Mouse (Mus musculus) bone marrow, adult 2 months (tissue): ENCODE results near the gene Dnm2.

Experiments used
- CTCF ChIP-seq: fragments of 200-500 bp; IDR thresholded peaks from 2 replicates; pipeline ENCODE4 v1.5.1; 2011; ENCODE audit warnings: low read length, control low read depth; ENCODE audit not compliant: control insufficient read depth, insufficient read depth
- POLR2A ChIP-seq: fragments of 200-500 bp; IDR thresholded peaks from 2 replicates; pipeline ENCODE4 v1.6.1; 2011; ENCODE audit warnings: low read depth, mild to moderate bottlenecking, control low read depth, low read length, borderline replicate concordance; ENCODE audit not compliant: control insufficient read depth

GRCm38 (mm10) chr9:21392646-21393175, 32.0 kb upstream of the Dnm2 start:
- no peak for TF ChIP-seq POLR2A
- no peak for TF ChIP-seq CTCF
